Mouse (Mus musculus): ENCODE results near the gene Pin1. TPM values are rescaled to one million over a fixed set of nuclear protein-coding genes. Genes with fewer than 3 reads are reported as not detected.

Gene Pin1
- polyA plus RNA-seq, 1 experiment from 2014 or later, result 73.3 TPM

DNA sequence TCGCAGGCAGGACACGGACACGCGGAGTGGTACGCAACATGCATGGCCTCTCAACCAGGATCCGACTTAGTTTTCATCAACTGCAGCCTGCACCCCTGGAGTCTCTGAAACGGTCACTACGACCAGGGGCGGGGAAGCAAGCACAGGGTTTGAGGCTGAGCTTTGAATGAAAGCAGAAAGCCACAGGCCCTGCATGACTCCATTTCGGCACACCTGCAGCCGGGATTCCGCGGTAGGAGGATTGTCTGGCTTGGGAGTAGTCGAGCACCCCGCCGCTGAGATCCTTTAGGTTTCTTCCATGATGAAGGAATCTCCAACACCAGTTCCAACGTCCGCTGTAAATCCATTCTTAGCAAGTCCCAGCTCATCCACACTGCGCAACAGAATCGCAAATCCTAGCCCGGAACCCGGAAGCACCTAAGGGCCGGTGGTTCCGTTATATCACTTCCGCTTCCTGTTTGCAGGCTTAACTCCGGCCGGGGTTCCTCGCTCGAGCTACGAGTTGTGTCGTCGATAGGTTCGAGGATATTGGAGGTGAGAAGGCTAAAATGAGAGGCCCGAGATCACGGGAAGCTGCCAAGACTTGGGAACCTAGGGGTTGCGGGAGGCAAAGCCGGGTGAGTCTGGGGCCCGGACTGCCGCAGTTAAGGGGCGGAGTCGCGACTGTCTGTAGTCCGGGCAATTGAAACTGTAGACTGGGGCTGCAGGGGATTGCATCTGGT lies 7.4 kb upstream of the Pin1 start, which contains the start of gene Fbxl12:
Gene Fbxl12, minus strand, starts transcription at position 408 of the 722 bp plus-strand sequence.
- Histone ChIP-seq H3K4me3 (ENCODE audit: low read depth, low read length) (peak within 1 kb of the TSS; percentile 86), H3K4me2 (ENCODE audit: low read length) (peak within 1 kb of the TSS; percentile 100), H3K4me1 (ENCODE audit: control insufficient read depth, insufficient read depth, low read length) (peaks cover 22% of the 10 kb centered on the region), H3K9me3 (replicated peaks; ENCODE audit: control insufficient read depth, low read length) (no peaks in the 10 kb centered on the region), H3K36me3 (ENCODE audit: control insufficient read depth, insufficient read depth, low read length) (peaks cover 30% of the 10 kb centered on the region), H3K27ac (ENCODE audit: low read depth, low read length) (peak within 1 kb of the TSS; percentile 74), H3K9ac (ENCODE audit: low read length) (peak within 1 kb of the TSS; percentile 87), H3K27me3 (replicated peaks; ENCODE audit: control insufficient read depth, insufficient read depth, low read length) (no peaks in the 10 kb centered on the region)
- DNase-seq (ENCODE audit: low spot score) (peak; percentile 92), ATAC-seq (peak; percentile 38)
- under 1% methylated on average over 43 of the region's 43 CpGs for WGBS

DNA sequence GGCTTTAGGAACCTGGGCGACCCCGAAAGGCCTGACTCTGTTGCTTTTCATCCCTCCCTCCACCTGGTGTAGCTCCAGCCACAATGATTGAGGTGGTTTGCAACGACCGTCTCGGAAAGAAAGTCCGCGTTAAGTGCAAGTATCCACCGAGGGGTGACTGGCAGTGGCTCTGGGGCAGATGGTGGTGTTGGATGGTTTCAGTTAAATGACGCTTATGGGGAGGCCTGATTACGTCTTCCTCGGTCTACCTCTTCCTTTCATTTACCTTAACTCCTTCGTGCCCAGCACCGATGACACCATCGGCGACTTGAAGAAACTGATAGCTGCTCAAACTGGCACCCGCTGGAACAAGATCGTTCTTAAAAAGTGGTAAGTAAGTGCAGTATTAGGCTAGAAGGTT lies 6.8 kb upstream of the Pin1 start:
- no peaks in the 10 kb centered on the region for H3K9me3 ChIP-seq (replicated peaks; ENCODE audit: control insufficient read depth, low read length)
- H3K4me3 ChIP-seq (ENCODE audit: low read depth, low read length), result peak overlapping the region; percentile 86
- DNase-seq (ENCODE audit: low spot score), result no peak
- ATAC-seq, result no peak
- peak overlapping the region; percentile 100 for H3K4me2 ChIP-seq (ENCODE audit: low read length)
- peaks cover 32% of the 10 kb centered on the region for H3K36me3 ChIP-seq (ENCODE audit: control insufficient read depth, insufficient read depth, low read length)
- H3K27ac ChIP-seq (ENCODE audit: low read depth, low read length), result peak overlapping the region; percentile 74
- H3K9ac ChIP-seq (ENCODE audit: low read length), result peak overlapping the region; percentile 87
- H3K27me3 ChIP-seq (replicated peaks; ENCODE audit: control insufficient read depth, insufficient read depth, low read length), result no peaks in the 10 kb centered on the region
- H3K4me1 ChIP-seq (ENCODE audit: control insufficient read depth, insufficient read depth, low read length), result peaks cover 22% of the 10 kb centered on the region
- WGBS, result 7% methylated on average over 17 of the region's 17 CpGs

DNA sequence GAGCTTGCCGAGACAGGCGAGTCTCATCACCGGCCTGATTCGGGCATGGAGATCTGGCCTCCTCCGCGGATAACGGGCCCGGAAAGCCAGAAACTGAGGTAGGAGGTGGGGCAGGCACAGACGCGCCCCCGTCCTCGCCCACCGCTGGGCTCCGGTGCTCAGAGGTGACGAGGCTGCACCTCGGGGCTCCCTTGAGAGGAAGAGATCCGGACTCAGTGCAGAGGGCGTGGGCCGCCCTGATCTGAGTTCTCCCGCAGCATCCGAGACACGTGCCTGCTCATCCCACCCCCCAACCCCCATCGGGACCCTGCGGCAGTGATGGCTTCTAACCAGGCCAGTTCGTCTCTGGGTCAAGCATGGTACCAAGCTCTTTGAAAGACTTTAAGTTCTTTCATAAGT lies 364 bp downstream of the Pin1 start:
- H3K4me1 ChIP-seq (ENCODE audit: control insufficient read depth, insufficient read depth, low read length), result peaks cover 10% of the 10 kb centered on the region
- 0 out of 2 replicates have a peak overlapping the region, but pooled peaks have one; percentile 10 for H3K27ac ChIP-seq (ENCODE audit: low read depth, low read length)
- DNase-seq (ENCODE audit: low spot score), result no peak
- H3K9ac ChIP-seq (ENCODE audit: low read length), result peak overlapping the region; percentile 85
- H3K4me3 ChIP-seq (ENCODE audit: low read depth, low read length), result peak overlapping the region; percentile 89
- no peak for ATAC-seq
- no peaks in the 10 kb centered on the region for H3K9me3 ChIP-seq (replicated peaks; ENCODE audit: control insufficient read depth, low read length)
- no peaks in the 10 kb centered on the region for H3K27me3 ChIP-seq (replicated peaks; ENCODE audit: control insufficient read depth, insufficient read depth, low read length)
- H3K36me3 ChIP-seq (ENCODE audit: control insufficient read depth, insufficient read depth, low read length), result peaks cover 50% of the 10 kb centered on the region
- 0% methylated on average over 25 of the region's 25 CpGs for WGBS
- peak overlapping the region; percentile 78 for H3K4me2 ChIP-seq (ENCODE audit: low read length)

DNA sequence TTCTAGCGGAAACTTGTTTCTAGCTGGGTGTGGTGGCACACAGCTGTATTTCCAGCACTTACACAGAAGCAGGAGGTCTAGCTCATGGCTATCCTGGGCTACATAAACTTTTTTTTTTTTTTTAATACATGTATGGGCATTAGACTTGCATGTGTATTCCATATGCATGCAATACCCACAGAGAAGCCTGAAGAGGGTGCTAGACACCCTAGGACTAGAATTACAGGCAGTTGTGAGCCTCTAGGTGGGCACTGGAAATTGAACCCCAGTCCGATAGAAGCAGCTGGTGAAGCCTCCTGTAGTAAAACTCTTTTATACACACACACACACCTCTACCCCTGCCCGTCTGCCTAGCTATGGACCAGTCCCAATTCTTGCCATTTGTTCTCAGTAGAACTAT lies 2.0 kb downstream of the Pin1 start:
- 92% methylated on average over 3 of the region's 3 CpGs for WGBS
- ATAC-seq (no peak), DNase-seq (ENCODE audit: low spot score) (no peak)
- Histone ChIP-seq H3K9me3 (replicated peaks; ENCODE audit: control insufficient read depth, low read length) (no peaks in the 10 kb centered on the region), H3K27me3 (replicated peaks; ENCODE audit: control insufficient read depth, insufficient read depth, low read length) (no peaks in the 10 kb centered on the region), H3K36me3 (ENCODE audit: control insufficient read depth, insufficient read depth, low read length) (peaks cover 51% of the 10 kb centered on the region), H3K4me2 (ENCODE audit: low read length) (no peak overlapping the region), H3K4me3 (ENCODE audit: low read depth, low read length) (no peak overlapping the region; the same call in 1 of the 2 replicates), H3K27ac (ENCODE audit: low read depth, low read length) (no peak overlapping the region), H3K9ac (ENCODE audit: low read length) (no peak overlapping the region), H3K4me1 (ENCODE audit: control insufficient read depth, insufficient read depth, low read length) (peaks cover 10% of the 10 kb centered on the region)

- no peak for ATAC-seq
- DNase-seq (ENCODE audit: low spot score), result no peak
- no peaks in the 10 kb centered on the region for H3K27me3 ChIP-seq (replicated peaks; ENCODE audit: control insufficient read depth, insufficient read depth, low read length)
- H3K4me2 ChIP-seq (ENCODE audit: low read length), result no peak overlapping the region
- WGBS, result 79% methylated on average over 3 of the region's 3 CpGs
- no peaks in the 10 kb centered on the region for H3K9me3 ChIP-seq (replicated peaks; ENCODE audit: control insufficient read depth, low read length)
- H3K4me1 ChIP-seq (ENCODE audit: control insufficient read depth, insufficient read depth, low read length), result peaks cover 4% of the 10 kb centered on the region
- H3K4me3 ChIP-seq (ENCODE audit: low read depth, low read length), result no peak overlapping the region
- H3K9ac ChIP-seq (ENCODE audit: low read length), result no peak overlapping the region
- no peak overlapping the region for H3K27ac ChIP-seq (ENCODE audit: low read depth, low read length)
- H3K36me3 ChIP-seq (ENCODE audit: control insufficient read depth, insufficient read depth, low read length), result peaks cover 73% of the 10 kb centered on the region
Measured at GRCm38 (mm10) chr9:20657546-20657945, 5.7 kb downstream of the Pin1 start.

- DNase-seq (ENCODE audit: low spot score) (peak; percentile 83), ATAC-seq (peak; percentile 36; the same call in 1 of the 2 replicates)
- 51% methylated on average over 3 of the region's 3 CpGs for WGBS
- no peak overlapping the region for H3K27ac ChIP-seq (ENCODE audit: low read depth, low read length)
- H3K9ac ChIP-seq (ENCODE audit: low read length), result no peak overlapping the region
- no peaks in the 10 kb centered on the region for H3K27me3 ChIP-seq (replicated peaks; ENCODE audit: control insufficient read depth, insufficient read depth, low read length)
- H3K9me3 ChIP-seq (replicated peaks; ENCODE audit: control insufficient read depth, low read length), result no peaks in the 10 kb centered on the region
- H3K36me3 ChIP-seq (ENCODE audit: control insufficient read depth, insufficient read depth, low read length), result peaks cover 67% of the 10 kb centered on the region
- no peak overlapping the region for H3K4me3 ChIP-seq (ENCODE audit: low read depth, low read length)
- no peak overlapping the region for H3K4me2 ChIP-seq (ENCODE audit: low read length)
- peaks cover 25% of the 10 kb centered on the region for H3K4me1 ChIP-seq (ENCODE audit: control insufficient read depth, insufficient read depth, low read length)
Measured at GRCm38 (mm10) chr9:20662325-20662724, 10.4 kb downstream of the Pin1 start.

DNA sequence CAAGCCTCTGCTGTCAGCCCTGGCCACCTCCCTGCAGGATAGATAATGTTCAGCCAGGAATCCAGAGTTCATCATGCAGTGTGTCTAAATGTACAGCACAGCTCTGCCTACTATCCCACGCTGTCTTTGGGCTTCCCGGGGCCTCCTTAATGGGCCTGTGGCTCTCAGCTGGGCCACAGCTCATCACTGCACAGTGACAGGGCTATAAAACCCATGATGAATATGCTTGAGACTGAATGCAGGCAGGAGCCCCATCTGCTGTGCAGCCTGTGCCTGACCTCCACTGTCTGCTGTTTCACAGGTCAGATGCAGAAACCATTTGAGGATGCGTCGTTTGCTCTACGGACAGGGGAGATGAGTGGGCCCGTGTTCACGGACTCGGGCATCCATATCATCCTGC lies 11.0 kb downstream of the Pin1 start:
- Histone ChIP-seq H3K27ac (ENCODE audit: low read depth, low read length) (peak overlapping the region; percentile 74), H3K4me2 (ENCODE audit: low read length) (no peak overlapping the region), H3K4me3 (ENCODE audit: low read depth, low read length) (no peak overlapping the region), H3K9ac (ENCODE audit: low read length) (no peak overlapping the region), H3K27me3 (replicated peaks; ENCODE audit: control insufficient read depth, insufficient read depth, low read length) (no peaks in the 10 kb centered on the region), H3K36me3 (ENCODE audit: control insufficient read depth, insufficient read depth, low read length) (peaks cover 62% of the 10 kb centered on the region), H3K9me3 (replicated peaks; ENCODE audit: control insufficient read depth, low read length) (no peaks in the 10 kb centered on the region), H3K4me1 (ENCODE audit: control insufficient read depth, insufficient read depth, low read length) (peaks cover 25% of the 10 kb centered on the region)
- DNase-seq (ENCODE audit: low spot score), result no peak
- 91% methylated on average over 8 of the region's 8 CpGs for WGBS
- ATAC-seq, result no peak; the same call in 1 of the 2 replicates

DNA sequence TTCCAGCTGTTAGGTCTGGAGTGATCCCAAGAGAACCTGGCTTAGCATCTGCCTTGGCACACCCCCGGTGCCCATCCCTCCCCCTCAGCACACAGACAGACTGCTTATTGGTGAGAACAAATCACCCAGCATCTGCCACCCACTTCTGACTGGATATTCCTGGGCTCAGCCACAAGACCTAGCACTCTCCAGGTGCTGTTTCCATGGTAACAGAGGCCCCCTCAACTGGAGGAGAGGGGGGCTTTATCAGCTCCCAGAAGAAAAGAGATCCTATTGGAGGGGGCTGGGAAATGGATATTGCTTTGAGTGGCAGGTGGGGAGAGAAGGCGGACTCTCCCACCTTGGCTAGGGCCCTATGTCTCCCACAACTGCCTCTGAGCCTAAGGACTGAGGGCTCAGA lies 12.1 kb downstream of the Pin1 start:
- peaks cover 25% of the 10 kb centered on the region for H3K4me1 ChIP-seq (ENCODE audit: control insufficient read depth, insufficient read depth, low read length)
- peak; percentile 78 for DNase-seq (ENCODE audit: low spot score)

DNA sequence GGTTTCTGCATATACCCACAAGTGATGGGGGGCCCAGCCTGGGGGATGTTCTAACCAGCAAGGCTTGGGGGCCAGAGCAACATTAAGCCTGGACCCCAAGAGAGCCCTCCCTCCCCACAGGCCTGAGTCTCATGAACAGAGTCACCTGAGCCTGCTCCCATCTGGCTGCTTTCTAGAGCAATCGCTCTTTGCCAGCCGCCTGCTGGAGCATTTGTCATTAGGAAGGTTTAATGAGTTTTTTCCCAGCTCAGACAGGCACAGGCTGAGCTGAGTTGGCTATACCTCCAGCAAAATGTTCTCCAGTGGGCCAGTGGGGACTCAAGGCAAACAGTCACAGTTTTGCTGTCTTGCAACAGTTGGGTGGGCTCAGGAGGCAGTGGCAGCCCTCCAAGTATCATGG lies 12.5 kb downstream of the Pin1 start:
- WGBS, result 54% methylated on average over 2 of the region's 2 CpGs
- peak; percentile 70 for DNase-seq (ENCODE audit: low spot score)
- Histone ChIP-seq H3K9me3 (replicated peaks; ENCODE audit: control insufficient read depth, low read length) (no peaks in the 10 kb centered on the region), H3K27ac (ENCODE audit: low read depth, low read length) (peak overlapping the region; percentile 74), H3K4me3 (ENCODE audit: low read depth, low read length) (no peak overlapping the region), H3K4me1 (ENCODE audit: control insufficient read depth, insufficient read depth, low read length) (peaks cover 25% of the 10 kb centered on the region), H3K36me3 (ENCODE audit: control insufficient read depth, insufficient read depth, low read length) (peaks cover 48% of the 10 kb centered on the region), H3K27me3 (replicated peaks; ENCODE audit: control insufficient read depth, insufficient read depth, low read length) (no peaks in the 10 kb centered on the region), H3K9ac (ENCODE audit: low read length) (0 out of 2 replicates have a peak overlapping the region, but pooled peaks have one; percentile 21), H3K4me2 (ENCODE audit: low read length) (no peak overlapping the region)
- ATAC-seq, result peak; percentile 15

More for the DNA sequence above, 12.1 kb downstream of the Pin1 start:
- Histone ChIP-seq H3K4me2 (ENCODE audit: low read length) (no peak overlapping the region), H3K9ac (ENCODE audit: low read length) (0 out of 2 replicates have a peak overlapping the region, but pooled peaks have one; percentile 21), H3K4me3 (ENCODE audit: low read depth, low read length) (no peak overlapping the region), H3K27me3 (replicated peaks; ENCODE audit: control insufficient read depth, insufficient read depth, low read length) (no peaks in the 10 kb centered on the region), H3K27ac (ENCODE audit: low read depth, low read length) (peak overlapping the region; percentile 74), H3K9me3 (replicated peaks; ENCODE audit: control insufficient read depth, low read length) (no peaks in the 10 kb centered on the region), H3K36me3 (ENCODE audit: control insufficient read depth, insufficient read depth, low read length) (peaks cover 52% of the 10 kb centered on the region)
- peak; percentile 65 for ATAC-seq
- whole genome bisulfite sequencing, result 72% methylated on average over 2 of the region's 2 CpGs
